Comparison of ENCODE assay signal across 14 mouse cellular contexts in genomic region chr5:30587101-30587500, GRCm38 (mm10). TPM values are rescaled to one million over a fixed set of nuclear protein-coding genes. Genes with fewer than 3 reads are reported as not detected.
DNase-seq lines count a peak whose midpoint lies in the region; ATAC-seq and TF ChIP-seq lines count a peak whose summit lies in the region.
"Had no signal": no experiment of that assay in that cellular context is flagged by ENCODE, and none has a peak within 500 bp of the region (broad histone marks: within the 10 kb centered on the region; RNA-seq: fewer than 3 reads in every experiment).

No protein-coding gene starts in this region.

- H3K9me3 ChIP-seq in lung, embryonic 15.5 days = no peaks in the 10 kb centered on the region
- no peaks in the 10 kb centered on the region for H3K9me3 ChIP-seq in neural tube, embryonic 15.5 days (replicated peaks)
- H3K9me3 ChIP-seq: embryonic facial prominence, embryonic 12.5 days had no signal

- intact Hi-C loops in heart, adult 2 months (cut with DNase I) = loop anchor here (5.0 kb wide), 1 partner anchor 70 kb away; no protein-coding TSS in a partner anchor
- intact Hi-C loops in heart, postnatal 10 days (cut with DNase I) = loop anchor here (5.0 kb wide), 2 partner anchors 35 to 70 kb away; no protein-coding TSS in a partner anchor

- H3K27me3 ChIP-seq in lung, embryonic 15.5 days = peaks cover 46% of the 10 kb centered on the region
- peaks cover 2% of the 10 kb centered on the region; the same call in 1 of the 2 replicates for H3K27me3 ChIP-seq in heart, adult 2 months (ENCODE audit: control insufficient read depth, insufficient read depth, low read length)
- peaks cover 27% of the 10 kb centered on the region; the same call in 1 of the 2 replicates for H3K27me3 ChIP-seq in neural tube, embryonic 15.5 days (replicated peaks)

- no peaks in the 10 kb centered on the region for H3K36me3 ChIP-seq in lung, embryonic 15.5 days
- H3K36me3 ChIP-seq in heart, adult 2 months (ENCODE audit: control insufficient read depth, insufficient read depth, low read length) = no peaks in the 10 kb centered on the region
- H3K36me3 ChIP-seq in neural tube, embryonic 15.5 days = no peaks in the 10 kb centered on the region
- H3K36me3 ChIP-seq: embryonic facial prominence, embryonic 12.5 days; G1E had no signal

- H3K4me3 ChIP-seq in lung, embryonic 15.5 days = no peak overlapping the region
- no peak overlapping the region for H3K4me3 ChIP-seq in heart, adult 2 months
- peak overlapping the region; percentile 66 for H3K4me3 ChIP-seq in neural tube, embryonic 15.5 days (replicated peaks)
- H3K4me3 ChIP-seq: myocyte had no signal

- no peak overlapping the region for H3K9ac ChIP-seq in lung, embryonic 15.5 days
- no peak overlapping the region for H3K9ac ChIP-seq in heart, adult 2 months (ENCODE audit: low read depth, low read length)
- H3K9ac ChIP-seq in neural tube, embryonic 15.5 days (replicated peaks) = no peak overlapping the region
- H3K9ac ChIP-seq: embryonic facial prominence, embryonic 12.5 days had no signal

- peak; percentile 0; the same call in 1 of the 2 replicates for ATAC-seq in lung, embryonic 15.5 days (ENCODE audit: borderline replicate concordance, extremely low read depth, low FRiP score, low TSS enrichment)
- ATAC-seq in neural tube, embryonic 15.5 days (ENCODE audit: low FRiP score) = no peak

- peaks cover 55% of the 10 kb centered on the region for H3K4me1 ChIP-seq in lung, embryonic 15.5 days
- peaks cover 6% of the 10 kb centered on the region; the same call in 1 of the 2 replicates for H3K4me1 ChIP-seq in heart, adult 2 months (ENCODE audit: control insufficient read depth, insufficient read depth, low read length)
- H3K4me1 ChIP-seq in neural tube, embryonic 15.5 days = peaks cover 44% of the 10 kb centered on the region

- 20% methylated on average over 2 of the region's 2 CpGs for WGBS in lung, embryonic 15.5 days
- 17% methylated on average over 2 of the region's 2 CpGs for WGBS in heart, adult 2 months
- WGBS in neural tube, embryonic 15.5 days = 31% methylated on average over 2 of the region's 2 CpGs

- no peak for TF ChIP-seq POLR2A in heart, adult 2 months (IDR thresholded peaks at IDR 0.05; ENCODE audit: insufficient read depth, low read depth, low read length)

- TF ChIP-seq EP300 in heart, adult 2 months (IDR thresholded peaks at IDR 0.05; ENCODE audit: insufficient read depth, low read depth, low read length) = peak; percentile 42; the same call in 1 of the 2 replicates

- no peaks in the 10 kb centered on the region for H3K79me2 ChIP-seq in heart, adult 2 months (replicated peaks; ENCODE audit: control insufficient read depth, insufficient read depth, low read length)

- DNase-seq in lung, postnatal 36 days = no peak
- DNase-seq in heart, adult 2 months = peak; percentile 39 to 78
- DNase-seq in heart, postnatal 10 days = peak; percentile 72 to 81
- DNase-seq in yolk sac, embryonic 10.5 days (ENCODE audit: low spot score) = no peak
- DNase-seq in urinary bladder, adult 18-20 months (ENCODE audit: low spot score in 2 of 2) = no peak
- DNase-seq: spleen, adult 18-20 months had no signal

- TF ChIP-seq CTCF in heart, adult 2 months (IDR thresholded peaks at IDR 0.05) = no peak

- H3K27ac ChIP-seq in lung, embryonic 15.5 days = peak overlapping the region; percentile 75
- H3K27ac ChIP-seq in heart, adult 2 months = peak overlapping the region; percentile 87
- peak overlapping the region; percentile 87 for H3K27ac ChIP-seq in neural tube, embryonic 15.5 days (replicated peaks)
- H3K27ac ChIP-seq: embryonic facial prominence, embryonic 12.5 days had no signal

- H3K4me2 ChIP-seq in lung, embryonic 15.5 days = peak overlapping the region; percentile 80
- H3K4me2 ChIP-seq in neural tube, embryonic 15.5 days = peak overlapping the region; percentile 90

RNA-seq across cellular contexts. Expression of gene Kcnk3, which starts 0.9 kb away (rescaled TPM):
- polyA plus RNA-seq in lung, embryonic 15.5 days (2015; fragmentation: Nextera tagmentation; extraction: Ambion mirVana) = 21.5 and 23.1 TPM in 2 replicates
- total RNA-seq in heart, adult 2 months (2021) = 100 to 1,000 TPM; 259 to 300 TPM
- polyA plus RNA-seq in heart, adult 2 months (2012; rRNA removed) = 382 and 432 TPM in 2 replicates
- 100 to 1,000 TPM; 159 to 183 TPM for total RNA-seq in heart, postnatal 10 days (2021)
- 12.5 and 12.9 TPM in 2 replicates for polyA plus RNA-seq in neural tube, embryonic 15.5 days (2015; fragmentation: Nextera tagmentation; extraction: Ambion mirVana)
- polyA plus RNA-seq: G1E had no signal

RNA-seq across cellular contexts. Expression of gene Cib4, which starts 41.5 kb away (rescaled TPM):
- 0.26 TPM in 1 of 2 replicates, not detected in the other for polyA plus RNA-seq in lung, embryonic 15.5 days (2015; fragmentation: Nextera tagmentation; extraction: Ambion mirVana)
- total RNA-seq in heart, adult 2 months (2021) = not detected
- polyA plus RNA-seq in heart, adult 2 months (2012; rRNA removed) = 0.56 TPM in 1 of 2 replicates, not detected in the other
- total RNA-seq in heart, postnatal 10 days (2021) = not detected
- not detected in 2 replicates for polyA plus RNA-seq in neural tube, embryonic 15.5 days (2015; fragmentation: Nextera tagmentation; extraction: Ambion mirVana)
- total RNA-seq: G1E; layer of hippocampus, adult 8-10 months; liver, adult 2 months had no signal
- polyA plus RNA-seq: brain, embryonic 14.5 days; embryonic facial prominence, embryonic 12.5 days; G1E; liver, adult 2 months; myocyte had no signal

Comparison
In these comparisons a context has a peak if more than half of its experiments do, and no peak if none do; other contexts are left out.
1. DNase-seq: peak in heart, adult 2 months (2 of 2) and heart, postnatal 10 days (2 of 2); none in lung, postnatal 36 days (single experiment), yolk sac, embryonic 10.5 days (single experiment) and urinary bladder, adult 18-20 months (0 of 2).
2. RNA of gene Kcnk3, which starts 0.9 kb away (polyA plus RNA-seq): 382 to 432 TPM in heart, adult 2 months; 21.5 to 23.1 TPM in lung, embryonic 15.5 days and 12.5 to 12.9 TPM in neural tube, embryonic 15.5 days; every median in the first group is over 10 times any median in the second.
3. Peak in every context shown above with its lines, with median percentiles within 50 percentile points of each other: H3K27ac ChIP-seq.